Comparison of ENCODE assay signal across 9 mouse cellular contexts in the genomic region with DNA sequence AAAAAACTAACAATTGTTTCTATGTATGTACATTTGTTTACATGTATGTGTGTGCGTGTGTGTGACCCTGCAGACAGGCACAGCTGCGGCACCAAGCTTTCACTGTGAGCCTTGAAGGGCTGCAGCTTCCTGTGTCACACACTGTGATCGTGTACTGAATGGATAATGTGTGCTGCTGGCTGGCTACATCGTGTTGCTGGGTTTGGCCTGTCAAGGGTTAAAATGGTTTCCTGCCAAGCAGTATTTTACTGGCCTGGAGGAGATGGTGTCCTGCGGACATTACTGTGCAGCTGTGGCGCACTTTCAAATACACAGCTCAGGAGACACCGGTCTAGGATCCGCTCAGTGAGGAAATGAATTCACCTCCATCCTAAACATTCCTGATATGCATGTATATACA. TPM values are rescaled to one million over a fixed set of nuclear protein-coding genes. Genes with fewer than 3 reads are reported as not detected.
A peak's percentile ranks its signal among the peaks of the same experiment; 100 is the strongest.
DNase-seq lines count a peak whose midpoint lies in the region; ATAC-seq lines count a peak whose summit lies in the region.
"Had no signal": no experiment of that assay in that cellular context is flagged by ENCODE, and none has a peak within 500 bp of the region (broad histone marks: within the 10 kb centered on the region; RNA-seq: fewer than 3 reads in every experiment).

No protein-coding gene starts in this region.

- no peak overlapping the region for H3K27ac ChIP-seq in heart, embryonic 10.5 days
- no peak overlapping the region for H3K27ac ChIP-seq in hindbrain, embryonic 11.5 days (ENCODE audit: low read depth, low read length)
- no peak overlapping the region for H3K27ac ChIP-seq in midbrain, embryonic 10.5 days (replicated peaks)

- peak; percentile 83 for ATAC-seq in hindbrain, embryonic 11.5 days (ENCODE audit: low FRiP score)

- no peak overlapping the region for H3K4me3 ChIP-seq in heart, embryonic 10.5 days
- no peak overlapping the region for H3K4me3 ChIP-seq in hindbrain, embryonic 11.5 days (ENCODE audit: low read depth, low read length)
- H3K4me3 ChIP-seq in midbrain, embryonic 10.5 days = no peak overlapping the region

- peak; percentile 14 for DNase-seq in heart, postnatal 4 days
- no peak for DNase-seq in heart, embryonic 10.5 days (ENCODE audit: low spot score)
- peak; percentile 63 for DNase-seq in cerebellum, adult 9-11 months
- DNase-seq in hindbrain, embryonic 11.5 days (ENCODE audit: low spot score) = peak; percentile 71
- peak; percentile 27 for DNase-seq in midbrain, embryonic 10.5 days (ENCODE audit: low spot score)
- DNase-seq in natural killer cell, adult 2 months (ENCODE audit: low spot score in 2 of 2) = no peak
- no peak for DNase-seq in thymus, adult 18-20 months
- no peak for DNase-seq in Muller cell, postnatal 12 days (ENCODE audit: inconsistent ontology term)

- no peaks in the 10 kb centered on the region for H3K27me3 ChIP-seq in heart, embryonic 10.5 days (ENCODE audit: insufficient read depth, poor library complexity, severe bottlenecking)
- H3K27me3 ChIP-seq in hindbrain, embryonic 11.5 days (ENCODE audit: control insufficient read depth, insufficient read depth, low read length) = no peaks in the 10 kb centered on the region
- 0 out of 2 replicates have a peak, but pooled peaks cover 4% of the 10 kb centered on the region for H3K27me3 ChIP-seq in midbrain, embryonic 10.5 days (ENCODE audit: low read depth, poor library complexity, severe bottlenecking)

- H3K9ac ChIP-seq in hindbrain, embryonic 11.5 days (ENCODE audit: low read depth, low read length) = no peak overlapping the region

- peaks cover 14% of the 10 kb centered on the region for H3K9me3 ChIP-seq in heart, embryonic 10.5 days
- H3K9me3 ChIP-seq in hindbrain, embryonic 11.5 days (ENCODE audit: control insufficient read depth, low read length) = no peaks in the 10 kb centered on the region; the same call in none of the 2 replicates
- H3K9me3 ChIP-seq in midbrain, embryonic 10.5 days (replicated peaks) = peaks cover 15% of the 10 kb centered on the region

- no peak overlapping the region for H3K4me2 ChIP-seq in hindbrain, embryonic 11.5 days (replicated peaks; ENCODE audit: low read depth, low read length)

- 53% methylated on average over 8 of the region's 8 CpGs for WGBS in heart, embryonic 10.5 days
- 38% methylated on average over 8 of the region's 8 CpGs for WGBS in hindbrain, embryonic 11.5 days
- 51% methylated on average over 8 of the region's 8 CpGs for WGBS in midbrain, embryonic 10.5 days

- H3K4me1 ChIP-seq in heart, embryonic 10.5 days = no peaks in the 10 kb centered on the region
- no peaks in the 10 kb centered on the region for H3K4me1 ChIP-seq in hindbrain, embryonic 11.5 days (replicated peaks; ENCODE audit: control insufficient read depth, insufficient read depth, low read length)
- no peaks in the 10 kb centered on the region for H3K4me1 ChIP-seq in midbrain, embryonic 10.5 days

- H3K36me3 ChIP-seq in heart, embryonic 10.5 days = peaks cover 20% of the 10 kb centered on the region
- no peaks in the 10 kb centered on the region for H3K36me3 ChIP-seq in hindbrain, embryonic 11.5 days (ENCODE audit: control insufficient read depth, insufficient read depth, low read length)
- H3K36me3 ChIP-seq in midbrain, embryonic 10.5 days = peaks cover 12% of the 10 kb centered on the region

RNA-seq across cellular contexts. Expression of a gene that starts 3.7 kb away (rescaled TPM):
- total RNA-seq in heart, postnatal 4 days (2021) = 1 to 10 TPM; 1.3 to 1.9 TPM
- polyA plus RNA-seq in heart, embryonic 10.5 days (2016; fragmentation: Nextera tagmentation; extraction: Ambion mirVana) = 1.5 and 1.8 TPM in 2 replicates
- 36.5 and 43.1 TPM in 2 replicates for polyA plus RNA-seq in hindbrain, embryonic 11.5 days (2014; fragmentation: Nextera tagmentation; extraction: Ambion mirVana)
- 10.8 and 17.0 TPM in 2 replicates for polyA plus RNA-seq in midbrain, embryonic 10.5 days (2016; fragmentation: Nextera tagmentation; extraction: Ambion mirVana)
- total RNA-seq: common myeloid progenitor, adult 5-6 weeks had no signal

Comparison
In these comparisons a context has a peak if more than half of its experiments do, and no peak if none do; other contexts are left out.
1. DNase-seq: peak in heart, postnatal 4 days (single experiment), cerebellum, adult 9-11 months (single experiment), hindbrain, embryonic 11.5 days (single experiment) and midbrain, embryonic 10.5 days (single experiment); none in heart, embryonic 10.5 days (single experiment), natural killer cell, adult 2 months (0 of 2), thymus, adult 18-20 months (0 of 2) and Muller cell, postnatal 12 days (single experiment).